Mouse (Mus musculus) forebrain, embryonic 14.5 days (tissue): ENCODE measurements at regions not wholly inside any gene's neighbourhood (a gene's known extent, or its start where the extent isn't known, plus 50 kb on each side); places are given as distances from the start of the nearest gene placed in this dataset.

Experiments
- ATAC-seq: fragments of 200-750 bp; cut with Nextera tagmentation; 2 replicates; pipeline ENCODE4 v1.8.0; 2017; ENCODE audit warnings: mild to moderate bottlenecking, moderate library complexity
- DNase-seq: peaks from one replicate; pipeline ENCODE4 v3.0.0-alpha.2; 2015; ENCODE audit warnings: low spot score
- H3K27ac ChIP-seq: fragments of 300-500 bp; sonication (generic); 2 replicates; pipeline ENCODE4 v1.5.1; 2014; ENCODE audit warnings: low read depth, mild to moderate bottlenecking, control low read depth, low read length, moderate library complexity
- H3K27me3 ChIP-seq: fragments of 300-500 bp; sonication (generic); replicated peaks from 2 replicates; pipeline ENCODE4 v1.6.1; 2014; ENCODE audit warnings: low read length, control low read depth, mixed read lengths; ENCODE audit not compliant: control insufficient read depth, insufficient read depth
- H3K36me3 ChIP-seq: fragments of 300-500 bp; sonication (generic); 2 replicates; pipeline ENCODE4 v1.6.1; 2014; ENCODE audit warnings: low read length, control low read depth; ENCODE audit not compliant: control insufficient read depth, insufficient read depth
- H3K4me1 ChIP-seq: fragments of 300-500 bp; sonication (generic); 2 replicates; pipeline ENCODE4 v1.6.1; 2014; ENCODE audit warnings: antibody characterized with exemption, low read length, control low read depth; ENCODE audit not compliant: control insufficient read depth, insufficient read depth
- H3K4me2 ChIP-seq: fragments of 300-500 bp; sonication (generic); 2 replicates; pipeline ENCODE4 v1.6.1; 2014; ENCODE audit warnings: mild to moderate bottlenecking, control low read depth, low read length
- H3K4me3 ChIP-seq: fragments of 300-500 bp; sonication (generic); 2 replicates; pipeline ENCODE4 v1.5.1; 2014; ENCODE audit warnings: low read depth, low read length, control low read depth
- H3K9ac ChIP-seq: fragments of 300-500 bp; sonication (generic); 2 replicates; pipeline ENCODE4 v1.6.1; 2014; ENCODE audit warnings: mild to moderate bottlenecking, low read length, control low read depth, moderate library complexity
- H3K9me3 ChIP-seq: fragments of 300-500 bp; sonication (generic); replicated peaks from 2 replicates; pipeline ENCODE4 v1.6.1; 2016; ENCODE audit warnings: low read length, control low read depth, mixed read lengths; ENCODE audit not compliant: control insufficient read depth
- WGBS: fragments of 180-500 bp; shearing (Covaris S2); extraction: QIAGEN DNeasy Blood & Tissue Kit; methylation state at CpG from one replicate; pipeline ENCODE4 v1.1.7; 2014; 5-methylcytosine and 5-hydroxymethylcytosine counted together

- Histone ChIP-seq H3K36me3 (no peaks in the 10 kb centered on the region), H3K27ac (no peak overlapping the region), H3K9ac (no peak overlapping the region), H3K27me3 (no peaks in the 10 kb centered on the region), H3K9me3 (no peaks in the 10 kb centered on the region), H3K4me3 (no peak overlapping the region), H3K4me2 (no peak overlapping the region), H3K4me1 (peaks cover 13% of the 10 kb centered on the region)
- WGBS: 33% methylated on average over 6 of the region's 6 CpGs
- DNase-seq (peak; percentile 59), ATAC-seq (0 out of 2 replicates have a peak, but pooled peaks have one; percentile 36)
Measured at GRCm38 (mm10) chr1:126917872-126918271, 87.3 kb upstream of the Nckap5 start.

- Histone ChIP-seq H3K27me3 (no peaks in the 10 kb centered on the region), H3K4me3 (no peak overlapping the region), H3K27ac (no peak overlapping the region), H3K36me3 (no peaks in the 10 kb centered on the region), H3K4me2 (no peak overlapping the region), H3K9ac (no peak overlapping the region), H3K4me1 (peaks cover 6% of the 10 kb centered on the region; the same call in 1 of the 2 replicates), H3K9me3 (no peaks in the 10 kb centered on the region)
- 11% methylated on average over 6 of the region's 6 CpGs for WGBS
- DNase-seq: peak; percentile 63
- ATAC-seq: peak; percentile 85
Measured at GRCm38 (mm10) chr1:126916369-126916768, 85.8 kb upstream of the Nckap5 start.

- Histone ChIP-seq H3K36me3 (no peaks in the 10 kb centered on the region), H3K9ac (no peak overlapping the region), H3K9me3 (no peaks in the 10 kb centered on the region), H3K4me1 (peaks cover 4% of the 10 kb centered on the region; the same call in 1 of the 2 replicates), H3K4me3 (no peak overlapping the region), H3K4me2 (no peak overlapping the region), H3K27me3 (no peaks in the 10 kb centered on the region), H3K27ac (no peak overlapping the region)
- ATAC-seq: no peak
- no peak for DNase-seq
- 80% methylated on average over 12 of the region's 12 CpGs for WGBS
Measured at GRCm38 (mm10) chr1:126911277-126912060, 80.9 kb upstream of the Nckap5 start.

- WGBS: 82% methylated on average over 2 of the region's 2 CpGs
- Histone ChIP-seq H3K4me2 (no peak overlapping the region), H3K4me1 (no peaks in the 10 kb centered on the region), H3K27ac (no peak overlapping the region), H3K4me3 (no peak overlapping the region), H3K27me3 (no peaks in the 10 kb centered on the region), H3K9me3 (no peaks in the 10 kb centered on the region), H3K9ac (no peak overlapping the region), H3K36me3 (no peaks in the 10 kb centered on the region)
- no peak for DNase-seq
- no peak for ATAC-seq
Measured at GRCm38 (mm10) chr1:126907417-126907816, 76.8 kb upstream of the Nckap5 start.

- H3K27me3 ChIP-seq: no peaks in the 10 kb centered on the region
- peaks cover 3% of the 10 kb centered on the region; the same call in 1 of the 2 replicates for H3K4me1 ChIP-seq
- H3K9ac ChIP-seq: no peak overlapping the region
- 91% methylated on average over 3 of the region's 3 CpGs for WGBS
- no peaks in the 10 kb centered on the region for H3K36me3 ChIP-seq
- no peak for ATAC-seq
- no peak overlapping the region for H3K27ac ChIP-seq
- DNase-seq: no peak
- H3K4me2 ChIP-seq: no peak overlapping the region
- H3K4me3 ChIP-seq: no peak overlapping the region
- no peaks in the 10 kb centered on the region for H3K9me3 ChIP-seq
Measured at GRCm38 (mm10) chr1:126898484-126898883, 67.9 kb upstream of the Nckap5 start.

- no peaks in the 10 kb centered on the region for H3K27me3 ChIP-seq
- no peak overlapping the region for H3K4me3 ChIP-seq
- peak; percentile 72 for ATAC-seq
- peak; percentile 25 for DNase-seq
- WGBS: 75% methylated on average over 4 of the region's 4 CpGs
- H3K4me2 ChIP-seq: no peak overlapping the region
- no peak overlapping the region for H3K27ac ChIP-seq
- no peaks in the 10 kb centered on the region for H3K36me3 ChIP-seq
- H3K4me1 ChIP-seq: peaks cover 3% of the 10 kb centered on the region; the same call in 1 of the 2 replicates
- H3K9ac ChIP-seq: no peak overlapping the region
- H3K9me3 ChIP-seq: no peaks in the 10 kb centered on the region
Measured at GRCm38 (mm10) chr1:126896895-126897294, 66.3 kb upstream of the Nckap5 start.

- no peak overlapping the region for H3K27ac ChIP-seq
- H3K4me2 ChIP-seq: no peak overlapping the region
- ATAC-seq (no peak), DNase-seq (no peak)
- H3K4me3 ChIP-seq: no peak overlapping the region
- no peaks in the 10 kb centered on the region for H3K36me3 ChIP-seq
- no peak overlapping the region for H3K9ac ChIP-seq
- H3K27me3 ChIP-seq: no peaks in the 10 kb centered on the region
- 91% methylated on average over 3 of the region's 3 CpGs for WGBS
- no peaks in the 10 kb centered on the region for H3K9me3 ChIP-seq
- no peaks in the 10 kb centered on the region for H3K4me1 ChIP-seq
Measured at GRCm38 (mm10) chr1:126880801-126881200, 50.2 kb upstream of the Nckap5 start.
